Mouse (Mus musculus): ENCODE measurements at regions not wholly inside any gene's neighbourhood (a gene's known extent, or its start where the extent isn't known, plus 50 kb on each side); places are given as distances from the start of the nearest gene placed in this dataset.

- no peaks in the 10 kb centered on the region for H3K9me3 ChIP-seq (ENCODE audit: control insufficient read depth, low read length)
- no peak overlapping the region for H3K4me2 ChIP-seq (ENCODE audit: low read length)
- WGBS, result 89% methylated on average over 10 of the region's 10 CpGs
- no peaks in the 10 kb centered on the region for H3K27me3 ChIP-seq (replicated peaks; ENCODE audit: control insufficient read depth, insufficient read depth, low read length)
- peaks cover 5% of the 10 kb centered on the region for H3K4me1 ChIP-seq (replicated peaks; ENCODE audit: control insufficient read depth, insufficient read depth, low read length)
- no peak overlapping the region for H3K9ac ChIP-seq (replicated peaks; ENCODE audit: low read depth, low read length)
- ATAC-seq, result no peak
- H3K4me3 ChIP-seq (replicated peaks; ENCODE audit: low read length), result no peak overlapping the region
- no peak overlapping the region for H3K27ac ChIP-seq (ENCODE audit: low read length)
- no peaks in the 10 kb centered on the region for H3K36me3 ChIP-seq (ENCODE audit: control insufficient read depth, insufficient read depth)
Observed at GRCm38 (mm10) chr2:50524838-50525615, 228.4 kb upstream of the Mmadhc start.

DNA sequence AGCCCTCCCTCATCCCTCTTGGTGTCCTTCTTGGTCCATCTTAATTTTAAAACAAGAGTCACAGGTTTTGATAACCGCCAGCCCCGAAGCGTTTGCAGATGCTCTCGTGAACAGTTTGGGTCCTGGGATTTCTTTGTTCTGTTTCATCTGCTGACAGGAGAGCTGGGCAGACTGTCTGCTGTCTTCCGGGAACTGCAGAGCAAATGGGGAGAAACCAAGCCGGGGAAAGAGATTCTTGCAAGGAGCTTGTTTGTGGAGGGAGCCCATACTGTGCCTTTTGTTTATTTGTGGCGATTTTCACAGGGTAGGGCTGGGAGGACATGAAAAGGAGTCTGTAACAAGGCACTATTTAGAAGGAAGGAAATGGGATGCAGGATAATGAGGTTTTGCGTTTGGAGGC lies 223.6 kb upstream of the Mmadhc start:
- Histone ChIP-seq H3K4me1 (replicated peaks; ENCODE audit: control insufficient read depth, insufficient read depth, low read length) (peaks cover 11% of the 10 kb centered on the region), H3K27ac (ENCODE audit: low read length) (0 out of 2 replicates have a peak overlapping the region, but pooled peaks have one; percentile 41), H3K9ac (replicated peaks; ENCODE audit: low read depth, low read length) (peak overlapping the region; percentile 40), H3K4me2 (ENCODE audit: low read length) (peak overlapping the region; percentile 33), H3K9me3 (ENCODE audit: control insufficient read depth, low read length) (no peaks in the 10 kb centered on the region), H3K36me3 (ENCODE audit: control insufficient read depth, insufficient read depth) (no peaks in the 10 kb centered on the region), H3K4me3 (replicated peaks; ENCODE audit: low read length) (no peak overlapping the region), H3K27me3 (replicated peaks; ENCODE audit: control insufficient read depth, insufficient read depth, low read length) (no peaks in the 10 kb centered on the region)
- 18% methylated on average over 8 of the region's 8 CpGs for WGBS
- ATAC-seq, result peak; percentile 54; the same call in 1 of the 2 replicates

DNA sequence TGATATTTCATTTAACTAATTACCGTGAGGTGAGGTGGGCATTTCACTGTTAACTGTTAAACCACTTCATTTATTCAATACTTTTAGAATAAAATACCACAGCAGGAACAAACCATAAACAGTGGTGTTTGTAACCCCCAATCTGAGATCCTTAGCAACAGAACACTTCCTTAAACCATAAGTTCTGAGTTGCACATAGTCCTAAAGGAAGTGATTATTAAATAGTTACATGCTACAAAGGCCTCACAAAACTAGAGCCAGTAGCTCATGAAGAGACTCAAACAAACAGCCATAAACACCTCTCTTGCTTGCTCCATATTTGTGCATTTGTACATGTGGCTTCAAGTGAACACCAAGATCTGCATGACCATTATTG lies 222.5 kb upstream of the Mmadhc start:
- H3K9me3 ChIP-seq (ENCODE audit: control insufficient read depth, low read length), result no peaks in the 10 kb centered on the region
- H3K4me1 ChIP-seq (replicated peaks; ENCODE audit: control insufficient read depth, insufficient read depth, low read length), result peaks cover 11% of the 10 kb centered on the region
- no peak overlapping the region for H3K27ac ChIP-seq (ENCODE audit: low read length)
- no peaks in the 10 kb centered on the region for H3K27me3 ChIP-seq (replicated peaks; ENCODE audit: control insufficient read depth, insufficient read depth, low read length)
- no peak overlapping the region for H3K4me3 ChIP-seq (replicated peaks; ENCODE audit: low read length)
- no peak overlapping the region for H3K4me2 ChIP-seq (ENCODE audit: low read length)
- no peak overlapping the region for H3K9ac ChIP-seq (replicated peaks; ENCODE audit: low read depth, low read length)
- 61% methylated on average over 1 of the region's 1 CpGs for WGBS
- no peak for ATAC-seq
- H3K36me3 ChIP-seq (ENCODE audit: control insufficient read depth, insufficient read depth), result no peaks in the 10 kb centered on the region

DNA sequence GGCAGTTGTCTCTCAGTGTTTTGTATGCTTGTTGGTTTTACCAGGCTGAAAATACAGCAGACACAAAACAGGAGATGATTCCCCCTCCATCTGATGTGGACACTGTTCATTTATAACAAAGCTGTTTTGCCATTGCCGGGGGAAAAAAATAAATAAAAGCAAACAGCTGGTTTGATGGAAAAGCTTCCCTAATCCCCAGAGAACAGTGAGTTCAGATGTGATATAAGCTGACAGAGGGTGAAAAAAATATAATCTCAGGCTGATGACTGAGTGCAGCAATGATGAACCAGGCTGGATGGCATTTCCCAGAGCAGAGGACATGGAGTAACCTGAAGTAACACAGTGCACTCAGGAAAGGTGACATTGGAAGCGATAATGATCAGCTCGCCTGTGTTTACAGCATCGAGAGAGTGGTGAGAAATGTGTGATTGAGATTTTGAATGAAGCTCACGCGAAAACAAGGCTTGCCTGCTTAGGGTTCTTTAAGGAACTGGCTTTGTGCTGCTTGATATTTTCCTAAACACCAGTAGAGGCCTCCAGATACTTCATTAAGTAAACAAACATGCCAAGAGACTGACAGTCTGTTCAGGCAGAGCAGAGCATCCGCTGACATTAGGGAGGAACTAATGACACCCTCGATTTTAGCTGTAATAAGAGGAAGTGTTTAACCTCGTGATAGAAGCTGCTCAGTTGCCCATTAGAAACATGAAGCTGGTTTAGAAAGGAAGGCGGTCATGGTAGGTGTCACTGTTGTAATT lies 221.9 kb upstream of the Mmadhc start:
- ATAC-seq, result peak; percentile 75
- Histone ChIP-seq H3K9ac (replicated peaks; ENCODE audit: low read depth, low read length) (no peak overlapping the region), H3K27me3 (replicated peaks; ENCODE audit: control insufficient read depth, insufficient read depth, low read length) (no peaks in the 10 kb centered on the region), H3K36me3 (ENCODE audit: control insufficient read depth, insufficient read depth) (no peaks in the 10 kb centered on the region), H3K4me1 (replicated peaks; ENCODE audit: control insufficient read depth, insufficient read depth, low read length) (peaks cover 11% of the 10 kb centered on the region), H3K4me2 (ENCODE audit: low read length) (no peak overlapping the region), H3K4me3 (replicated peaks; ENCODE audit: low read length) (no peak overlapping the region), H3K27ac (ENCODE audit: low read length) (peak overlapping the region; percentile 28), H3K9me3 (ENCODE audit: control insufficient read depth, low read length) (no peaks in the 10 kb centered on the region)
- 39% methylated on average over 10 of the region's 10 CpGs for WGBS

GRCm38 (mm10) chr2:50513276-50513675 lies 216.7 kb upstream of the Mmadhc start:
- Histone ChIP-seq H3K27ac (ENCODE audit: low read length) (no peak overlapping the region), H3K36me3 (ENCODE audit: control insufficient read depth, insufficient read depth) (no peaks in the 10 kb centered on the region), H3K9me3 (ENCODE audit: control insufficient read depth, low read length) (0 out of 2 replicates have a peak, but pooled peaks cover 3% of the 10 kb centered on the region), H3K27me3 (replicated peaks; ENCODE audit: control insufficient read depth, insufficient read depth, low read length) (no peaks in the 10 kb centered on the region), H3K9ac (replicated peaks; ENCODE audit: low read depth, low read length) (no peak overlapping the region), H3K4me2 (ENCODE audit: low read length) (no peak overlapping the region), H3K4me3 (replicated peaks; ENCODE audit: low read length) (no peak overlapping the region), H3K4me1 (replicated peaks; ENCODE audit: control insufficient read depth, insufficient read depth, low read length) (no peaks in the 10 kb centered on the region; the same call in 1 of the 2 replicates)
- no peak for ATAC-seq
- WGBS, result 95% methylated on average over 4 of the region's 4 CpGs

DNA sequence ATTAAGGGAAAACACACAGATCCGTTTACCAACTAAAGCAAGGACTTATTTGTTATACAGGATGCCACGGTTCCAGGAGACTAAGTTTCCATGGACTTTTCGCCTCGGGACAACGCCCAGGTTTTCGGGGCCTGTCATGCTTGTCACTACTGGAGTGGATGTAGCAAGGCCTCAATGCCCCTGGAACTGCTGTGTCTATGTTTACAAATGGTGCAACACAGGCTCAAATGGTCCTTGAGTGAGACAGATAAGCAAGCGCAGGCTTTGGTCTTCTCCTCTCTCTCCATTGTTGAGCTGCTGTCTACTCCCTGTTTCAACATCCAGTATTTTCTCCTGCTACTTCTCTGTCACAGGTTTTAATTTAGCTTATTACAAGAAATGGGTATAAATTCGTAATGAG lies 202.1 kb upstream of the Mmadhc start:
- Histone ChIP-seq H3K27me3 (replicated peaks; ENCODE audit: control insufficient read depth, insufficient read depth, low read length) (no peaks in the 10 kb centered on the region), H3K9me3 (ENCODE audit: control insufficient read depth, low read length) (no peaks in the 10 kb centered on the region), H3K4me2 (ENCODE audit: low read length) (no peak overlapping the region), H3K4me1 (replicated peaks; ENCODE audit: control insufficient read depth, insufficient read depth, low read length) (no peaks in the 10 kb centered on the region), H3K4me3 (replicated peaks; ENCODE audit: low read length) (no peak overlapping the region), H3K27ac (ENCODE audit: low read length) (no peak overlapping the region), H3K36me3 (ENCODE audit: control insufficient read depth, insufficient read depth) (no peaks in the 10 kb centered on the region), H3K9ac (replicated peaks; ENCODE audit: low read depth, low read length) (no peak overlapping the region)
- ATAC-seq, result no peak
- WGBS, result 92% methylated on average over 8 of the region's 8 CpGs

GRCm38 (mm10) chr2:50496057-50496433 lies 199.4 kb upstream of the Mmadhc start:
- Histone ChIP-seq H3K4me2 (ENCODE audit: low read length) (no peak overlapping the region), H3K27me3 (replicated peaks; ENCODE audit: control insufficient read depth, insufficient read depth, low read length) (no peaks in the 10 kb centered on the region), H3K9me3 (ENCODE audit: control insufficient read depth, low read length) (no peaks in the 10 kb centered on the region), H3K36me3 (ENCODE audit: control insufficient read depth, insufficient read depth) (no peaks in the 10 kb centered on the region), H3K4me3 (replicated peaks; ENCODE audit: low read length) (no peak overlapping the region), H3K9ac (replicated peaks; ENCODE audit: low read depth, low read length) (no peak overlapping the region), H3K27ac (ENCODE audit: low read length) (no peak overlapping the region), H3K4me1 (replicated peaks; ENCODE audit: control insufficient read depth, insufficient read depth, low read length) (no peaks in the 10 kb centered on the region)
- no peak for ATAC-seq
- 89% methylated on average over 3 of the region's 3 CpGs for WGBS

DNA sequence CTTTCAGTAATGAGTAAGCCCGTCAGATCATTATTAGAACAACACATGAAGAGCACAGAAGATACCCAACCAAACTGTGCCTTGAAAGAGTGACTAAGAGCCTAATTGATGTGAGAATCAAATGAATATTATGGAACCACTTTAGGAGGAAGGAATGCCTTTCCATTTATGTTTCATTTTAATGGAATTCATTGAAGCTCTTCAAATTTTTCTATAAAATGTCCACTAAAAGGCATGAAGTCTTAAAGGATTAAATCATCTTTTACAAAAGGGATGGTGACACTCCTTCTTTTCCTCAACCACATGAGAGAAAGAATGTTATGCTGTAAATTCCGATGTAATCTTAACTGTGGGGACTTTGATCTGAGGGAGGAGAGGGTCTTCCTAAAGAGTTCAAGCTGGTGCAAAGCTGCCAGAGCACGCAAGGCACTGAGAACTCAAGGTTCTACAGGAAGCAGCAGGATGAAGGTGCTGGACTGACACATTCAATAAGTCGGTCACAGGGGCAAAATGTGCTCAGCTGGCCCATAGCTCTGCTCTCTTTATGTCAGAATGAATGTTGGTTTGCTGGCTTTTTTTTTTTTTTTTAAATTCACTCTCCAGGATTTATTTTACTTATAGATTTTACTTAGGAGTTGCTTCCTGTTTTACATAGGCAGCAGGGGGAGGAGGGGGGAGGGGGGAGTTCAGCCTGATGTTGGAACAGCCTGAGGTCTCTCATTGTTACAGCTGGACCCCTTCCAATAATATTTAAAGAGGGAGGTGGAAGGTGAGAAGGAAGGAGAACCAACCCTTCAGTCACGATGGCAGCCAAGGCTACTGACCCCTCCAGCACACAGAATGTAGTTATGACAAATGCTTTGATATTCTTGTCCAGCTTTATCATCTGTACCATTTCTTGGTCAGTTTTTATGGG lies 198.8 kb upstream of the Mmadhc start:
- Histone ChIP-seq H3K4me2 (ENCODE audit: low read length) (no peak overlapping the region), H3K27ac (ENCODE audit: low read length) (no peak overlapping the region), H3K27me3 (replicated peaks; ENCODE audit: control insufficient read depth, insufficient read depth, low read length) (no peaks in the 10 kb centered on the region), H3K9ac (replicated peaks; ENCODE audit: low read depth, low read length) (no peak overlapping the region), H3K4me3 (replicated peaks; ENCODE audit: low read length) (no peak overlapping the region), H3K36me3 (ENCODE audit: control insufficient read depth, insufficient read depth) (no peaks in the 10 kb centered on the region), H3K9me3 (ENCODE audit: control insufficient read depth, low read length) (no peaks in the 10 kb centered on the region), H3K4me1 (replicated peaks; ENCODE audit: control insufficient read depth, insufficient read depth, low read length) (no peaks in the 10 kb centered on the region)
- WGBS, result 71% methylated on average over 5 of the region's 5 CpGs
- ATAC-seq, result no peak
